Mouse (Mus musculus): Measurements from ENCODE around the gene Adgrb2.

The Adgrb2 gene

DNA sequence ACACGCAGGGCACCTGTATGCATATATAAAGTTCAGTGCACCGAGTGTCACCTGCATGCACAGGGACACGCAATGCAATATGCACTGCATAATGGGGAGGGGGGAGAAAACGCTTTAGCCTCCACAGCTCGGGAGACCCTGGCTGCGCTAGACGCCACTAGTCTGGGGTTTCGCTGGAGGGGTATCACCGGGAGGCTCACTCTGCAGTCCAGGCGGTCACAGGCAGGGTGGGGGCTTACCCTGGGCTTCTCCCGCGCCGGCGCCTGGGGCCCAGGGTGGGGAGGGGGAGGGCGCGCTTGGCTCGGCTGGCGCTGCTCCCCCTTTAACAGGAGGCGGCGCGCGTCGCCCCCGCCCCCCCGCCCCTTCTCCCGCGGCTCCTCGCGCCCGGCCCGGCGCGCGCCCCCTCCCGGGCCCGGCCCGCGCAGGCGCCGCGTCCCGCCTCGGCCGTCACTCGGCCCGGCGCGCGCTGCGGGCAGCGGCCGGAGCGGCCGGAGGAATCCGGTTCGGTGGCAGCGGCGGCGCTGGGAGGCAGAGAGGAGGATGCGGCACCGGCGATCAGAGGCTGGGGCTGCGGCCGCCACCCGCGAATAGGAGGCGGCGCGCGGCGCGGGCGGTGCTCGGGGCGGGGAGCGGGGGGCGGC, at the start of gene Adgrb2:
TSS of gene Adgrb2 (plus strand) at position 450 of the 641 bp plus-strand sequence.
- peak; percentile 50 for DNase-seq (ENCODE audit: low spot score)

DNA sequence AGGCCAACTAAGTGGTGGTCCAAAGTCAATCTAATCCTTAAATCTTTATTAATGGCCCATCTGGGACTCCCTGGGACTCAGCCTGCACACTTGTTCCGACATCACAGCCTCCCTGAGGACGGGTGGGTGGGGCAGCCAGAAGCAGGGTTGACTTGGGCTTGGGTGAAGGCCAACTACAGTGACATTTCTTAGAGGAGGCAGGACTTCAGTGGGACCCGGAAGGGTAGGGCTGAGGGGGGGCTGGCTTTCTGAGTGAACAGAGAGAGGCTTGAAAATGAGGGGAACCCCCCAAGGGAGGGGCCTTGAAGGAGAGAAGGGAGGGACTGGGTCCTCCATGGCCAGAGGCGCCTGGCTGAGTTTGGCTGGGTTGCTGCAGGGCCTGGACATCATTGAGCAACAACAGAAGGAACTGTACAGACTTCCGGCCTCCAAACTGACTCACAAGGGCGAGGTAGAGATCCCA, 33.3 kb upstream of the Adgrb2 start:
- DNase-seq (ENCODE audit: low spot score), result no peak

DNA sequence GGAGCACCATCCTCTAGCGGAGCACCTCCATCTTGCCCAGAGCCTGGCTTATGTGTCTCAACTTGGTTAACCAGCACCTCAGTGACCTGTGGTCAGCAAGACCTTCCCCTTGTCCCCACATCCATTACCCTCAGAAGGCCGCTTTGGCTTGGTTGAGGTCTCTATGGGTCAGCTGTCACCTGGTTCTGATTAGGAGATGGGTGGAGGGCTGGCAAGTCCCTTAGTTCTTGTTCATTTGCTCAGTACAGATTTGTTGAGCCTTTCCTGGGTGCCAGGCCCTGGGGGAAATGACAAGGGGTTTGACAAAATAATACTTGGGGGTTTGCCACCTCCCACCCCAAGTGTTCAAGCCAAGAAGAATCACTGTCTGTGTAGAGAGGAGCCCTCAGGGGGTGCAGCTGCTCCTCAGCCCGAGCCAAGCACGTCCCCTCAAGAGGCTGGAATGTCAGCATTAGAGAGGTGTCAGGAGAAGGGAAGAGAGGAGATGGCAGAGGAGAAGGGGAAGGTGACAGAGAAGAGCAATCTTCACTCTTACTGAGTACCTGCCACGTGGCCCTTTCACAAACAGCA, 32.3 kb upstream of the Adgrb2 start:
- DNase-seq (ENCODE audit: low spot score), result no peak

DNA sequence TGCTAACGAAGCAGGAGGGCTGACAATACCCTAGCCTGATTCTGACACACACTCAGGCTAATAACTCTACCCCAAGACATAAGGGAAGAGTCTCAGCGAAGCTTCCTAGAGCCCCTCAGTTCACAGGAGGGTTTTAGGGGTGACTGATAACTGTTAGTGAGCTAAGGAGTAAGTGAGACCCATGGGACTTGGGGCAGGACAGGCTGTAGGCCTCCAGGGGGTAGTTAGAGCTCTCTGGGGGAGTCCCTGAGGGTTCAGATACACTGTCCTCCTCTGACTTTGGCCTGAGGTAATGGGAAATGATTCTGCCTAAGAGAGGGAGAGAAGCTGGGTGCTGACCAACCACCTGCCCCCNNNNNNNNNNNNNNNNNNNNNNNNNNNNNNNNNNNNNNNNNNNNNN, 30.1 kb upstream of the Adgrb2 start:
- no peak for DNase-seq (ENCODE audit: low spot score)

DNA sequence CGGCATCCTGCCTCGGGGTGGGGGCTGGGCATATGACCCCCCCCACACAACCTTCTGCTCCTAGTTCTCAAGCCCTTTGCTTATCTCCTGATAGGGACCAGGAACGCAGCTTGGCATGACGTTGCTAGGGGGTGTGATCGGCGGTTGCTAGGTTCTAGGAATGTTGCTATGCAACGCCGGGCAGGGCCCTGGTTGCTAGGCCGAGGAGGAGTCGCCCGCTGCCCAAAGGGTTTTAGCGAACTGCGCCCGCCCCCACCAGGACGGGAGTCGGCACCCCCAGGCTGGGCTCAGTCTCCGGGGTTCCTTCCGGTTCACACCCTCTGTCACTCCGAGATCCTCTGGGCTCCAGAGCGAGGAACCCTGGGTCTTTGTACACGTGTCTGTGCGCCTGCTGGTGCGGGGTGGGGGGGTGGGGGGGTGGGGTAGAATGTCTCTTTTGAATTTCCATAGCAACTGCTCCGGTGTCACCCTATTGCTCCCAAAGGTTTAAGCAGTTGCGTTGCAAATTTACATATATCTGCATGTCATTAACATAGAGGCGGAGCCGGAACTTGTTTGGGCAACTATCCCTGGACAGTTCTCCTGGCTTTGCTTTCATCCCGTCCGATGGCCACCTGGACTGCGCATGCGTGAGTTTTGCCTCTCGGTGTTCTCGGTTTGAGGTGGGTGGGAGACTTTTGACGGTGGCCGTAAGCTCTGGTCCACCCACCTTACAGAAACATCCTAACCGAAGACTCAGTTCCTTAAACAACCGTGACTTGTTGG, 24.3 kb upstream of the Adgrb2 start:
- peak; percentile 88 for DNase-seq (ENCODE audit: low spot score)

DNA sequence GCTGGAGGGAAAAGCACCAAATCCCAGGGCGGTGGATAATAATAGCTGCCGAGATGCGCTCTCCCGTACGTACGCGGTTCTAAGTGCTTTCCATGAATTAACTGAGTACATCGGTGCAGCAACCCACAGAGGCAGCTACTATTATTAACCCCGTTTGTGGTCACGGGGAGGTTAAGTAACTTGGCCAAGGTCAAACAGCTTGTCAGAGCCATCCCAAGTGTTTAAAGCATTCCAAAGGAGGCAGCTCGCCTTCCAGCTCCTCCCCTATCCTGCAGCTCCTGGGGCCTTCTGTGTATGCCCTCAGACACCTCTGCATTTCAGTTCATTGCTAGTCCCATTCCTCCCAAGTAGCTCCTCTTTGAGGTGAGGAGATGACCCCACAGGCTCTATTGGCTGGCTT, 19.4 kb upstream of the Adgrb2 start:
- no peak for DNase-seq (ENCODE audit: low spot score)

DNA sequence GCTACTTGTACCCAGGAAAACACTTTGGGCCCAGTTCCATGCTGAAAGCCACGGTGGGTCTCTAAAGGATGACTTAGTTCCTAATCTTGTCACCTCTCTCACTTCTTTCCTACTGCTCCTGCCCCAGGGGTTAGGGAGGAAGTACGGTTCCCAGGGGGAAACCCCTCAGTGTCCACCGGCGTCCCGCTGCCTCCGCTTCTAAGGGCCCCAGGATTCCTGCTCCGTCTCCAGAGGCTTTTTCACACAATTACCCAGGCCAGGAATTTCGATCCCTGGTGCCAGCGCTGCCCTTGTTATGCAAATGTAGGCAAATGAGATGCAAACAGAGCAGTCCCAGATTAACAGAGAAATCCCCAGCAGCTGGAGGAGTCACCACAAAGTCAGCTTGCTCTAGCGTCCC, 18.5 kb upstream of the Adgrb2 start:
- DNase-seq (ENCODE audit: low spot score), result no peak

DNA sequence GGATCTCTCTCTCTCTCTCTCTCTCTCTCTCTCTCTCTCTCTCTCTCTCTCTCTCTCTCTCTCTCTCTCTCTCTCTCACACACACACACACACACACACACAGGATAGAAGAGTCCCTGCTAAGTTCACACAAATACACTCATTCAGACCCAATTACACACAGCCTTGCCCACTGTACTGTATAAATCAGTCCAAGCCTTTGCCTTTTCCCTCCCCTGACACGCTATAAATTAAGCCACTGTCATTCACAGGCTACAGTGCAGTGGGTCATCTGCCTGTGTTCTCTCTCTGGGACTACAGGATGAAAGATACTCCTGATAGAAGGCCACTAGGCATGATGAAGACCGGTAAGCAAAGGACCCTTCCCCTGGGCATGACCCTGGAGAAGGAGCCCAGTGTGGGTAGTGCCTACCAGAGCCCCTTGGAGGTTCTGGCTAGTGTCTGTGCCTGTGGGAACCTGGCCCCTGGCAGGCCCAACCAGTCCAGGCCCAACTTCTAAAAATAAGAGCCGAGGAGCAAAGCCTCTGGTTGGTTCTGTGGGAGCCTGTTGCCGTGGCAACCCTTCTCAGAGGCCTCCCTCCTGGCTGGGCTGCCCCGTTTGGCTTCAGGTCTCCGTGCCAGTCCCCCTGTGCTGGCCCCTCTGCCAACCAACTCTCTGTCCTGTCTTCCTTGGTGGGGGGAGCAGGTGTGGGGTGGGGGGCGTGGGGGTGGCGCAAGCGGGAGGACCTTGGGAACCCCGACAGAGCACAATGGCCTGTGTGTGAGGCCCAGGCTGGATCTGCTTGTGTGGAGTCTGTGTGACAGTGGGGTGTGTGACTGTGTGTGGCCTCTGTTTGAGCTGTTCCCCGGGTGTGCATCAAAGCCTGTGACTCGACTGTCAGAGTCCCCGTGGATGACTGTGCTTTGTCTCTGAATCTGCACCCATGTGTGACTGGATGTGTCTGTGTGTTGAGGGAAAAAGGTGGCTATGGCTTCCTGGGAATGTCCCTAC, 17.4 kb upstream of the Adgrb2 start:
- peak; percentile 77 for DNase-seq (ENCODE audit: low spot score)

DNA sequence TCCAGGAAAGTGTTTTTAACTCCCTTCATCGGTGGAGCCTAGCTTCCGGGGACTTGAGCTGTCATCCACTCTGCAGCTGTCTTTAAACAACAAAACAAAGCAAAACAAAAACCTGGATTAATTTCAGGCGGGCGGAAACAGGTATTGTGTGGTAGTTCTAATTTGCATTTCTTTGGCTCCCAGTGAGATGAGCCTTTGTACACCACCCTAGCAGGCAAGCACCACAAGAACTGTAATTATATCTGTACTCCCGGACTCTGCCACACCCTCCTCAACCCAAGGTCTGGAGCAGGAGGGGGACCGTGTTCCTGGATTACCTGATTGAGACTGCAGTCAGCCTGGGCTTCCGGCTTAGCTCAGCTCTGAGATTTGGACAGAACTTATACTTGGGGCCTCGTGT, 14.5 kb upstream of the Adgrb2 start:
- DNase-seq (ENCODE audit: low spot score), result no peak

DNA sequence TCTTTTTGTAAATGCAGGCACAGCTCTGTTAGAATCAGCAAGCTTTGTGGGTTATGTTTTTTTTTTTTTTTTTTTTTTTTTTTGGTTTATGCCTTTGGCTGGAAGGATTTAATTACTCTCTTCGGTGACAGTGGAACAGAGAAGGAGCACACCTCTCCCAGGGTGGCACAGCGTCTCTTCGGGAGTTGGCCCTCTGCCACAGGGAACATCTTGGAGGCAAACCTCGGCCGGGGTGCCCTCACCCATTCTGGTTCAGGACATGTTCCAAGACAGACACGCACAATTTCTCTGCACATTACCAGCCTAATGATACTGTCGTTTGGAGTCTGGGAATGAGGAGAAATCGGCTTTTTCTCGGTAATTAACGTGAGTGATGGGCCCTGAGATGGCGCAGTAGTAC, 13.8 kb upstream of the Adgrb2 start:
- DNase-seq (ENCODE audit: low spot score), result no peak

DNA sequence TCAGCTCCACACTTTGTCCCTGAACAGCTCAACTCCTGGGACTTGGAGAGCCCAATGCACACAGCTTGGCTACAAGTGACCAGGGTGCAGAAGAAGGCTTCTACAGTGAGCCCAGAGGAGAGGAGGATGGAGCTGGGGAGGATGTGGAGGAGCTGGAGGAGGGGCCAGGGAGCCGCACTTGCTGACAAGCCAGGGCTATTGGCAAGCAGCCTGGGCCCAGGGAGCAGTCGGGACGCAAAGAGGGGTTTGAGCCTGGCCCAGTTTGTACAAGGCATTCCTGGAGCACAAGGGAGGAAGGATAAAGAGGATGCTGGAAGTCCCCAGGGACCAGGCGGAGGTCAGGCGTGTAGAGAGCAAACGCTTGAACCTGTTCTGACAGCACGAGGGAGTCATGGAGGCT, 12.7 kb upstream of the Adgrb2 start:
- no peak for DNase-seq (ENCODE audit: low spot score)

DNA sequence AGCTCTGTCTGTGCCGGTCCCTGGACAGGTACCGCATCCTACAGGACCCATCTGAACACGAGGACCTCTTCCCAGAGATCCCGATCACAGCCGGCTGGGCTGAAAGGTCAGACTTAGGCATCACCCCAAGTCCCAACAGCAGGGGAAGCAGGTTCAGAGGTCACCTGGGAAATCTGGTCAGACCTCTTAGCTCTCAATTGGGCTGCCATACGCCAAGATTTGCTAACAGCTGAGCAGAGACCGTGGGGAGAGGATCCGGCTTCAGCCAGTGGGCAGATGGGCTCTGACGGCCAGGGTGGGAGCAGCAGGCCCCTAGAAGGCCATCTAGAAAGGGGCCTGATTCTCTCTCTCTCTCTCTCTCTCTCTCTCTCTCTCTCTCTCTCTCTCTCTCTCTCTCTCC, 10.4 kb upstream of the Adgrb2 start:
- DNase-seq (ENCODE audit: low spot score), result no peak

DNA sequence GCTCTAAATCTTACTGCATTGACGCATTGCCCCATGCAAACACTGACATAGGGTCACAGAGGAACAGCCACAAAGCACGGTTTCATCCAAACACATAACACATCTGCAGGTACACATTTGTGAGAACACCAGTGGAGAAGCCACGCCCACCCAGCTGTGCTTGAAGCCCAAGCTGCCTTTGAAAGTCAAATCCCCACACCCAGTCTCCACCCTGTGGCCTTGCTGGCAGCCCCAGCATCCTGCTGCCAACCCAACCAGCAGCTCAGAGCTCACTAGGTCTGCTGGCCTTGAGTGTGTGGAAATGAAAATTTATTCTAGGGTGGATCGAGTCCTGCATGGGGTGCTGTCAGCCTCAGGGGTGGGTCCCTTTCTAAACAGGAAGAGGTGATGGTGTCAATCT, 7.4 kb upstream of the Adgrb2 start:
- no peak for DNase-seq (ENCODE audit: low spot score)

DNA sequence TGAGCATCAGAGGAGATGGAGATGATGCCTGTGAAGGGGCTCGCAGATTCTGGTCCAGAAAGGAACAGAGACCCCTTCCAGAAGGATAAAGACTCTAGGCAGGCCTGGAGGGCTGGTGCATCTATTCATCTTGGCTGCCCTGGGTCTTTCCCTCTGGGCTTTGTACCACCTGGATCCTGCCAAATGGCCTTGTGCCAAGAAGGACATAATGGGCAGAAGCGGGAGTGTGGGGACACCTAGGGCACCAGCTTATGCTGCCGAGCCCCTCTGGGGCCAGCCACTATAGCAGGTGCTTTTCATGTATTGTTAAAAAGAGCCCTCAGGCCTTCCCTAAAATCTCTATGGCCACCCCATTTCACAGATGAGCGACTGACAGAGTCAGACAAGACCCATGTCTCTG, 6.4 kb upstream of the Adgrb2 start:
- DNase-seq (ENCODE audit: low spot score), result no peak

DNA sequence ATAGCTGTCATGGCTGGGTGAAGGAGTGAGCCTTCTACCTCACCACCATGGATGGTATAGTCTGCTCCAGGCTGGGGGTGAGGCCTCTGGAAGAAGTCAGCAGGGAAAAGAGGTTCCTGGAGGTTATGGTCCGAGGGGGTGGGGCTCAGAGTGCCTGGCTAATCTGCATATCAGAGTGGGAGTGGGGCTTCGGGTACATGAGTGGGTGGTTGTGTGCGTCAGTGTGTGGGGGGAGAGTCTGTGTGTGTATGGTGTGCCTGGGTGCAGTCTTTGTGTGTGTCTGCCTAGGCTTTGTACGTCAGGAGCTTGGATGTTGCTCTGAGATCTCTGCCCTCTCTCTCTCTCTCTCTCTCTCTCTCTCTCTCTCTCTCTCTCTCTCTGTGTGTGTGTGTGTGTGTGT, 5.7 kb upstream of the Adgrb2 start:
- no peak for DNase-seq (ENCODE audit: low spot score)

DNA sequence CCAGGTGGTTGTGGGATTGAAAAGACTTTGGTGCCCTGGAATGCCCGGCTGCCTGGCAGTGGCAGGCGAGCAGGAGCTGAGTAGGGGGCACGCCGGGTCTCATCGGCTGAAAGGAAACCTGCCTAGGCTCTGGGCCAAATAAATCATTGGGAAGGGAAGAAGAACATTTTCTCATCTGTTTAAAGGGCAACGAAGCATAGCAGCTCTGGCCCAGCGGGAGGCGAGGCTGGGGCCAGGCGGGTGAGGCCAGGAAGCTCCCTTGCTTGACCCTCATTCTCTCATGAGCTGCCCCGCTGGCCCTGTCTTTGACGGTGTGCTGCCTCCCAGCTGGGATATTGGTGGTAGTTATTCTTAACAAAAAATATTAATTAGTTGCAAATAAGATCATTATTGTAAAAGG, 3.0 kb upstream of the Adgrb2 start:
- DNase-seq (ENCODE audit: low spot score), result no peak

DNA sequence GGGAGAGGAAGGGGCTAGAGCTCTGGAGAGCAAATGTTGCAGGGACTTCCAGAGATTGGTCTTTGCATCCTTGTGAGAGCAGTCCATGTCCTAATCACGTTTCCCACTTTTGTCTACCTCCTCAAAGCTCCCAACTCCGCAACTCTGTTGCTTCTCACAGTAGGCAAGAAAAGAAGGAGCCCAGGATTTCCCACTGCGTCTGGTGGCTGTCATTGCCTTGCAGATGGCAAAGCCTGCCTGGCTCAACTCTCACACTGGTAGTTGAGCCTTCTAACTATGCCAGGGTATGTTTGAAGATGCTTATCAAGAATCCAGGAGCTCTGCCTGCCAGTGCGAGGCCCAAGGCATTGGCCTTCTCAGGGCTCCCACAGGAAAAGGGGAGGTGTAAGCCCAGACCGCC, 1.6 kb upstream of the Adgrb2 start:
- DNase-seq (ENCODE audit: low spot score), result no peak

DNA sequence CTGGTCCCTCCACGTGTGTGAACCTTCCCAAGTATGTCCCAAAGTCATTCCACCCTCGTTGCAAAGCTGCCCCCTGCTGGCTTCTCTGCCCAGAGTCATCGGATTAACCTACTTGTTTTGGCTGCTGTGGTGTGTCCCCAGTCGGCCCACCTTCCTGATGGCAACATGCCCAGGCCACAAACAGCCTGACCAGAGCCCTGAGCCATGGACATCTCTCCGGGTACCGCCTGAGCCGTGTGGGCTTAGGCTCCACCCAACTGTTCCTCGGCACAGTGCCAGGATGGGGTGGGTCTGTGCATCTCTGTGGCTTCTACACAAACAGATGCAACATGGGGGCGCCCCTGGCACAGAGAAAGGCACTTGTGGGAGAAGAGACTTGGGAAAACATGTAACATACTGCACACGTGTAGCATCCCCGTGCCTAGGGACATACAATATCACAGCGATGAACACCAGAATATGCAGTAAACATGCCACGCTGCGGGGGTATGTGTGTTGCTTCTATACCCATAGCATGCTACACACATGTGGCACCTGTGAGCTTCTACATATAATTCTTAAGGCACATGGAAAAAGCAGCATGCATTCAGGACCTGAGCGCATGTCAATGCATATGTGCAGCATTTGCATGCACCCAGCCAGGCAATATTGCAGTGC, 778 bp upstream of the Adgrb2 start:
- peak; percentile 81 for DNase-seq (ENCODE audit: low spot score)

DNA sequence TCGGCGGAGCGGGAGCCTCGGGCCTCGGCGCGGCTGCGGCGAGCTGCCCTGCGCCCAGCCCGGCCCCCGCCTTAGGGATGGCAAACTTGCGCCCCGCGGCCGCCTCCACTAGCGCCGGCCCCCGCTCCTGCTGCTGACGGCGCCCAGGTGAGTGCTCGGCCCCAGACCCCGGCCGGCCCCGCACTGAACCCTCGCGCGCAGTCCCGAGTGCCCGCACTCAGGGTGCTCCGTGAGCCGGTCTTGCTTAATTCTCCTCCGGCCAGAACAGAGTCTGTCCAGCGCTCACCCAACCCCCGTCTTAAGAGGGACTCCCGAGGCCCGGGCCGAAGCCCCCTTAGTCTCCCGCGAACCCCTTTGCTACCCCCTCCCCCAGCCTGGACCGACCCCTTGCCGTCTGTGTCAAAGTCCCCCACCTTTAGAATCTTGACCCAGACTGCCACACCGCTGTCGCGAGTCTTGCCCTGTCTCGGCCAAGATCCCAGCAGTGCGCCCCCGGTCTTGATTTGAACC, 546 bp downstream of the Adgrb2 start:
- no peak for DNase-seq (ENCODE audit: low spot score)

DNA sequence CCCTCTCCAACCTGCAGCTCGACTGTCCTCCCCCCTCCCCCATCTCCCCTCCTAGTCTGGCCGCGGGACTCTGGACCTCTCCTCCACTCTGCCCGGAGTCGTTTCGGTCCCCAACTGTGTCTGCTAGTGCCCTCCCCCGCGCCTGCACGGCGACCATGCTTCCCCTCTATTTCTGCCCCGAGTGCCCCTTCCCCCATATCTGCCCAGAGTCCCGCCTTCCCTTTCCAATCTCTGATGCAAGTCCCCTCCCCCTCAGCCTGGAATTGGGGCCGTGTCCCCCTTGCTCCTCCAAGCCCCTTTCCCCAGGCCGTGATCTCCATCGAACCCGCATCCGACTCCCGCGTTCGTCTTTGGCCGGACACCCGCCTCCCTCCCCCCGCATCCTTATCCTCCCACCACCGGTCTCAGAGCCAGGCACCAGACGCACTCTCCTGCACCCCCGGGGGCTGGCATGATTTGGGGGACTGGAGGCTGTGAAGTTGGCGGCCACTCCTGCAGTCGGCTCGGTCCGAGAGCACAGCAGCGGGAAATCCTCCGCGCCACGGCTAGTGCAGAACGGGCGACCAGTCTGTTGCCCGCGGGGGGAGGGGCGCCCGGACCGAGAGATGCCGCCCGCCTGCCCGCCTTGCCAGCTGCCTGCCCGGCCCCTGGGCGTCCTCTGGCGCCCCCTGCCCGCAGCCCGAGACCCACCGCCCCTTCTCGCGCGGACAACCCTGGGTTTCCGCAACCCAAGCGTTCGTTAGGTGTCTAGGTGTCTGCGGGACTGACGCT, 1.2 kb downstream of the Adgrb2 start:
- peak; percentile 74 for DNase-seq (ENCODE audit: low spot score)

All from embryo, embryonic 10.5 days (tissue).